Mouse (Mus musculus) E14TG2a.4 (cell line): ENCODE measurements around the gene Pros1.

Experiments
- H3K27me3 ChIP-seq: 2 replicates; pipeline ENCODE4 v1.6.1; 2014; ENCODE audit warnings: low read length, control low read depth; ENCODE audit not compliant: insufficient read depth
- H3K36me3 ChIP-seq: 2 replicates; pipeline ENCODE4 v1.6.1; 2014; ENCODE audit warnings: low read length, control low read depth; ENCODE audit not compliant: insufficient read depth
- H3K4me1 ChIP-seq: replicated peaks from 2 replicates; pipeline ENCODE4 v1.6.1; 2014; ENCODE audit warnings: low read depth, low read length, control low read depth
- H3K4me3 ChIP-seq: replicated peaks from 2 replicates; pipeline ENCODE4 v1.5.1; 2014; ENCODE audit warnings: mild to moderate bottlenecking, low read length
- H3K9me3 ChIP-seq: 2 replicates; pipeline ENCODE4 v1.6.1; 2014; ENCODE audit warnings: low read length, control low read depth
- CTCF ChIP-seq: conservative IDR thresholded peaks from 2 replicates; pipeline ENCODE4 v1.5.1; 2014; ENCODE audit warnings: low read length
- NANOG ChIP-seq: IDR thresholded peaks from 2 replicates; pipeline ENCODE4 v1.6.1; 2014; ENCODE audit warnings: borderline replicate concordance, low read length, mixed read lengths
- POU5F1 ChIP-seq: IDR thresholded peaks from 2 replicates; pipeline ENCODE4 v1.6.1; 2014; ENCODE audit warnings: low read length, borderline replicate concordance

Gene Pros1

GRCm38 (mm10) chr16:62895824-62896223 lies 41.7 kb downstream of the Pros1 start:
- Histone ChIP-seq H3K4me3 (no peak overlapping the region), H3K36me3 (no peaks in the 10 kb centered on the region), H3K4me1 (no peaks in the 10 kb centered on the region), H3K9me3 (no peaks in the 10 kb centered on the region), H3K27me3 (no peaks in the 10 kb centered on the region)
- TF ChIP-seq NANOG (no peak), CTCF (no peak), POU5F1 (no peak)

GRCm38 (mm10) chr16:62911364-62911763 lies 57.3 kb downstream of the Pros1 start:
- TF ChIP-seq POU5F1 (no peak), NANOG (no peak), CTCF (no peak)

GRCm38 (mm10) chr16:62912246-62912645 lies 58.1 kb downstream of the Pros1 start:
- Histone ChIP-seq H3K27me3 (no peaks in the 10 kb centered on the region), H3K4me1 (no peaks in the 10 kb centered on the region), H3K36me3 (no peaks in the 10 kb centered on the region), H3K4me3 (no peak overlapping the region), H3K9me3 (no peaks in the 10 kb centered on the region)
- no peak for TF ChIP-seq POU5F1
- TF ChIP-seq NANOG = no peak
- no peak for TF ChIP-seq CTCF

More at GRCm38 (mm10) chr16:62911364-62911763, 57.3 kb downstream of the Pros1 start:
- Histone ChIP-seq H3K27me3 (no peaks in the 10 kb centered on the region), H3K4me1 (no peaks in the 10 kb centered on the region), H3K4me3 (no peak overlapping the region), H3K9me3 (no peaks in the 10 kb centered on the region), H3K36me3 (no peaks in the 10 kb centered on the region)

GRCm38 (mm10) chr16:62915530-62915929 lies 61.4 kb downstream of the Pros1 start:
- no peak for TF ChIP-seq CTCF
- TF ChIP-seq NANOG = no peak
- TF ChIP-seq POU5F1 = no peak
- Histone ChIP-seq H3K27me3 (no peaks in the 10 kb centered on the region), H3K4me3 (no peak overlapping the region), H3K9me3 (no peaks in the 10 kb centered on the region), H3K4me1 (no peaks in the 10 kb centered on the region), H3K36me3 (no peaks in the 10 kb centered on the region)

GRCm38 (mm10) chr16:62922245-62922644 lies 68.1 kb downstream of the Pros1 start:
- Histone ChIP-seq H3K36me3 (no peaks in the 10 kb centered on the region), H3K4me3 (no peak overlapping the region), H3K4me1 (no peaks in the 10 kb centered on the region), H3K27me3 (no peaks in the 10 kb centered on the region), H3K9me3 (no peaks in the 10 kb centered on the region)
- no peak for TF ChIP-seq CTCF

GRCm38 (mm10) chr16:62931341-62931740 lies 77.2 kb downstream of the Pros1 start:
- Histone ChIP-seq H3K36me3 (no peaks in the 10 kb centered on the region), H3K27me3 (no peaks in the 10 kb centered on the region), H3K9me3 (no peaks in the 10 kb centered on the region), H3K4me1 (no peaks in the 10 kb centered on the region), H3K4me3 (no peak overlapping the region)
- TF ChIP-seq NANOG (no peak), CTCF (no peak), POU5F1 (no peak)

- Histone ChIP-seq H3K9me3 (no peaks in the 10 kb centered on the region), H3K36me3 (no peaks in the 10 kb centered on the region), H3K27me3 (no peaks in the 10 kb centered on the region), H3K4me3 (no peak overlapping the region), H3K4me1 (peaks cover 2% of the 10 kb centered on the region)
- TF ChIP-seq NANOG (no peak), POU5F1 (no peak), CTCF (no peak)
Measured at GRCm38 (mm10) chr16:62936316-62936715, 82.2 kb downstream of the Pros1 start.

GRCm38 (mm10) chr16:62940388-62941003 lies 86.4 kb downstream of the Pros1 start:
- Histone ChIP-seq H3K9me3 (no peaks in the 10 kb centered on the region), H3K4me1 (peaks cover 2% of the 10 kb centered on the region), H3K36me3 (no peaks in the 10 kb centered on the region), H3K27me3 (no peaks in the 10 kb centered on the region), H3K4me3 (no peak overlapping the region)
- no peak for TF ChIP-seq NANOG
- peak; percentile 86 for TF ChIP-seq CTCF

GRCm38 (mm10) chr16:62941763-62942162 lies 87.7 kb downstream of the Pros1 start:
- H3K36me3 ChIP-seq = no peaks in the 10 kb centered on the region
- H3K4me1 ChIP-seq = peaks cover 2% of the 10 kb centered on the region
- H3K4me3 ChIP-seq = no peak overlapping the region
- H3K27me3 ChIP-seq = no peaks in the 10 kb centered on the region
- no peaks in the 10 kb centered on the region for H3K9me3 ChIP-seq
- TF ChIP-seq NANOG (no peak), POU5F1 (no peak), CTCF (no peak)
